Mouse (Mus musculus) erythroblast, embryonic 14.5 days (primary cell): ENCODE results near the gene Guk1. TPM values are rescaled to one million over a fixed set of nuclear protein-coding genes. Genes with fewer than 3 reads are reported as not detected.

Experiments
- H3K27me3 ChIP-seq: 2 replicates; pipeline ENCODE4 v1.6.1; 2012; ENCODE audit warnings: inconsistent platforms; ENCODE audit not compliant: control insufficient read depth
- H3K36me3 ChIP-seq: 2 replicates; pipeline ENCODE4 v1.6.1; 2012; ENCODE audit warnings: mild to moderate bottlenecking, inconsistent platforms; ENCODE audit not compliant: control insufficient read depth
- H3K4me1 ChIP-seq: 2 replicates; pipeline ENCODE4 v1.6.1; 2012; ENCODE audit warnings: inconsistent platforms; ENCODE audit not compliant: control insufficient read depth
- H3K4me3 ChIP-seq: replicated peaks from 2 replicates; pipeline ENCODE3; 2012; ENCODE audit warnings: moderate library complexity, mild to moderate bottlenecking, inconsistent platforms
- H3K9me3 ChIP-seq: 2 replicates; pipeline ENCODE4 v1.6.1; 2012; ENCODE audit warnings: low read length, inconsistent platforms, mixed read lengths; ENCODE audit not compliant: control insufficient read depth
- GATA1 ChIP-seq: IDR thresholded peaks from 2 replicates; pipeline ENCODE4 v1.6.1; 2012; ENCODE audit warnings: low read length, inconsistent platforms, mixed read lengths
- TAL1 ChIP-seq: IDR thresholded peaks from 3 replicates; pipeline ENCODE4 v1.6.1; 2012; ENCODE audit warnings: low read length, inconsistent platforms, mixed read lengths
- polyA plus RNA-seq: library from polyadenylated mRNA; stranded (reverse); fragments of >175 nt; gene quantifications from 2 replicates; pipeline ENCODE4 v1.2.3, GENCODE M21; 2012

The Guk1 gene
- polyA plus RNA-seq, 1 experiment, result 1.9 TPM

DNA sequence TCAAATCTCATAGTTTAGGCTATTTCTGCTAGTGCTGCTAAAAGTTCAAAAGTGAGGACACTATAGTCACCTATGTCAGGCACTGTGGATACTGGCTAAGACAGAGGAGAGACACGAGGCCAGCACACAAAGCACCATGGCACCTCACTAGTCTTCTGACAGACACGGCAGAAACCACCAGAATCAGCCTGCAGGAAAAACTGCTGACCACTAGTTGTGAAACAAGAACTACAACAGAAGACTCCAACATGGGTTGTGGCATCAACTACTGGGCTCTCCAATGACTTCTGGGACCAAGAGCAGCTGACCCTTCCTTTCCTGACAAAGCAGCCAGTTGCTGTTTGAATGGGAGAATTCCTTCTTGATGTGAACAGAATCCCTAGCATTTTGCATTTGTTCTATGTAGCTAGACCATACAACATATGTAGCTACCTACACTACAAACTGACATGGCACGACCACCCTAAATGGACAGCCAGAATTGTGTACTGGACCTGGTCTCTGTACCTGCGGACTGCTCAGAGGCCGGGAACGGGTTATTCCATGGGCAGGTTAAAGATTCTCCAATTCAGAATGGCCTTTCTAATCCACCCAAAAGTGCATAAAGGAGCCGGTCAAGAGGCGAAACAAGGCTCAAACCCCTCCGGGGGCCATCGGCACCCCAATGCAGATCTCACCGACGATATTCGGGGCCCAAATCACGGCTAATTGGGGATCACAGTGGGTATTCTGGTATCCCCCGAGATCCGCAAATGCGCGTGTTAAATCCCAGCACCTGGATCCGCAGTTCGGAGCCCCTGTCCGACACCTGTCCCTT, 35.0 kb upstream of the Guk1 start:
- Histone ChIP-seq H3K36me3 (peaks cover 43% of the 10 kb centered on the region), H3K4me1 (peaks cover 70% of the 10 kb centered on the region), H3K4me3 (peak overlapping the region; percentile 88), H3K9me3 (no peaks in the 10 kb centered on the region), H3K27me3 (no peaks in the 10 kb centered on the region)
- no peak for TF ChIP-seq TAL1

DNA sequence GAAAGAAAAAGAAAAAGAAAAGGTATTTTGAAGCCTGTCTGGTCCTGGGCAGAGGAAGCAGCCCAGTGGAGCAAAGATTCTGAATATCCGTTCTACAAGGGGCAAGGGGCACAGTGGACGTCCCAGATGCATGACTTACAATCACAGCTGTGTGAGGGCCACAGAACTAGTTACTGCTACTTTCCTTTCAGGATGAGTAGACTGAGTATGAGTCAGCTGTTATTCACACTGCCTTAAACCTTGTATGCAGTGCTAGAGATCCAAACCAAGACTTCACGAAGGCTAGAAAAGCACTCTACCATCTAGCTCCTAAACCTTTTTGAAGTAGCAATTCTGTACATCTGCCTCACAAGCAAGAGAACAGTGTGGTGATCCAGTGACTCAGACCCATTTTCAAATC, 34.2 kb upstream of the Guk1 start:
- no peaks in the 10 kb centered on the region for H3K9me3 ChIP-seq
- peaks cover 50% of the 10 kb centered on the region for H3K36me3 ChIP-seq
- H3K4me1 ChIP-seq, result peaks cover 78% of the 10 kb centered on the region
- TF ChIP-seq TAL1, result no peak
- TF ChIP-seq GATA1, result no peak
- H3K27me3 ChIP-seq, result no peaks in the 10 kb centered on the region
- peak overlapping the region; percentile 88 for H3K4me3 ChIP-seq

DNA sequence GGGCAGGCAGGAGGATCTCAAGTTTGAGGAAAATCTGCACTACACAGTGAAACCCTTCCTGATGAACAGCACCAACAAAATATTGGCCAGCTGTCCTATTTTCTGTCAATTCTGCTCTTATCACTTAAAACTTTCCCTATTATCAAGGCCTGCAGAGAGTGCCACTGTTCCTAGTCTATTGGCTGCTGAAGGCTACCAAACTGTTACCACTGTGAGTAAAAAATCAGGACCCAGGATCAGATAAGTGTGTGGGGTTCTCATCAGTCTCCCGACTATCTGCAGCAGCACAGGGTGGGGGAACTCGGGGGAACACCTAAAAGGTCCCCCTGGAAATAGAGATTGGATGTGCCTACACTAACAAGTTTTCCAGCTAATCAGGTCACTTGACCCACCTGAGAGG, 33.2 kb upstream of the Guk1 start:
- Histone ChIP-seq H3K27me3 (no peaks in the 10 kb centered on the region), H3K4me3 (peak overlapping the region; percentile 6), H3K36me3 (peaks cover 61% of the 10 kb centered on the region), H3K9me3 (no peaks in the 10 kb centered on the region), H3K4me1 (peaks cover 82% of the 10 kb centered on the region)
- no peak for TF ChIP-seq TAL1
- TF ChIP-seq GATA1, result no peak

DNA sequence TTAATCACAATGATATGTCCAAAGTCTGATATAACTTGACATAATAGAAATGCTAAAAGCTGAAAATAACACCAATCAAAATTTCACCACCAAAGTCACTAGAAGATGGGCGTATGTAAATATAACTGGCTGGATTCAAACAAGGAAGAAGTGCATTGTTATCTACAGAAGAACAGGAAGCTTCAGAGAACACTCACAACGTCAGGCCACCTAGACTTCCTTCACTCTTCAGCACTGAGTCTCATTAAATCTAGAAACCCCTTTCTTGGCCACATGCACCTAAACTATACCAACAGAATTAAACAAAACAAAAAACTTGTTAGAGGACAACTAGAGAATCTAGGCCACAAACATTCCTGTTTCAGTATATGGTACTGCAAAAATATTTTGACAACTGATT, 32.5 kb upstream of the Guk1 start:
- no peak overlapping the region for H3K4me3 ChIP-seq
- peaks cover 68% of the 10 kb centered on the region for H3K36me3 ChIP-seq
- TF ChIP-seq GATA1 (no peak), TAL1 (no peak)
- H3K9me3 ChIP-seq, result no peaks in the 10 kb centered on the region
- H3K27me3 ChIP-seq, result no peaks in the 10 kb centered on the region
- peaks cover 83% of the 10 kb centered on the region for H3K4me1 ChIP-seq

DNA sequence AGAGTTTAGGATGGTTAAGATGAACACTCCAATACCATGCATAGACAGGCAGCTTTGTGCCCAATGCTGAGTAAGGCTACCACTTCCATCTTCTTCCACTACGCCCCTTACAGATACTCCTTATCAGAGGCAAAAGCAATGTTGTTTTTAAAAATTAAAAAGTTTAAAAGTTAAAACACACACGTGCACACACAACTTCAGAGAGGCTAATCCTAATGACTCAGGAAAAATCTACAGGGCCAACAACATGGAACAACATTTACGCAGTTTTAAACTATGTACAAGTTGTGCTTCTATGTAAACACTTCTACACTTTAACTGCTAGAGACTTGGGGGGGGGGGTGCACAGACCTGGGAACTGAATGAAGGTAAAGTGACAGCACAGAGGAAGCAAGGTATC, 32.0 kb upstream of the Guk1 start:
- Histone ChIP-seq H3K27me3 (no peaks in the 10 kb centered on the region), H3K4me1 (peaks cover 80% of the 10 kb centered on the region), H3K9me3 (no peaks in the 10 kb centered on the region; the same call in 1 of the 2 replicates), H3K4me3 (no peak overlapping the region), H3K36me3 (peaks cover 72% of the 10 kb centered on the region)
- TF ChIP-seq TAL1 (no peak), GATA1 (no peak)

DNA sequence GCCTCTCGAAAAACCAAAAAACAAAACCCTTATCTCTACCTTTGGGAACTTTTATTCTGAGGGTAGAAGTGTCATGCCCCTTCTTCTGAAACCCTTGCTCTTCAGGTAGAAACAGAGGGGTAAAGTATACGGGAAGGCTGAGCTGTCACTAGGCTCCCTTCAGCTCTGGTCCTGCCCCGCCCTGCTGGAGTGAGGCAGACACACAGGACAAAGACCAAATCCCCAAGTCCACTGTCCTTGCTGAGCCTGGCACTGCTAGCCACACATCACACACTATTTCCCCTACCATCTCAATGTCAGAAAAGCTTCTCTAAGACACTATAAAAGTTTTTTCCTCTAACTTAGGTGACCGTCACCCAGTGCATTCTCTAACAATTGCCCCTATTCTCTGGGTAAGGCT, 30.3 kb upstream of the Guk1 start:
- H3K4me3 ChIP-seq, result no peak overlapping the region
- TF ChIP-seq TAL1 (no peak), GATA1 (no peak)
- H3K36me3 ChIP-seq, result peaks cover 88% of the 10 kb centered on the region
- peaks cover 83% of the 10 kb centered on the region for H3K4me1 ChIP-seq
- no peaks in the 10 kb centered on the region; the same call in 1 of the 2 replicates for H3K9me3 ChIP-seq
- no peaks in the 10 kb centered on the region for H3K27me3 ChIP-seq

DNA sequence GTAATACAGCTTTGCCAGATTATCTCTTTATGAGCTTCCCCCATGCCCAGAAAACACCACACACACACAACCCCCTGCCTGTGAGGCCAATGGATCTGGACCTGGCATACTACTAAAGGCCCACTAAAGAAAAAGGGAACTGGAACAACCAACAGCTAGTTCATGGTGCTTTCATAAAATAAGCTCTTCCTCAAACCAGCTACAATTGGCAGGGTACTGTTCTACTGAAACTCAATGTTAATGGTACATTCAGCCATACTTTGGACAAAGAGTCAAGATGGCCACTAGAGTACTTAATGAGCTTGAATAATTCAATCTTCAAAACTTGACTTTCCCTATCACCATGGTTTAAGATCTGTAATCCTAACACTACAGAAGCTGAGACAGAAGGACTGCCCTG, 29.6 kb upstream of the Guk1 start:
- Histone ChIP-seq H3K36me3 (peaks cover 92% of the 10 kb centered on the region), H3K9me3 (no peaks in the 10 kb centered on the region; the same call in 1 of the 2 replicates), H3K27me3 (no peaks in the 10 kb centered on the region), H3K4me3 (no peak overlapping the region), H3K4me1 (peaks cover 78% of the 10 kb centered on the region)
- TF ChIP-seq TAL1, result no peak
- TF ChIP-seq GATA1, result no peak

DNA sequence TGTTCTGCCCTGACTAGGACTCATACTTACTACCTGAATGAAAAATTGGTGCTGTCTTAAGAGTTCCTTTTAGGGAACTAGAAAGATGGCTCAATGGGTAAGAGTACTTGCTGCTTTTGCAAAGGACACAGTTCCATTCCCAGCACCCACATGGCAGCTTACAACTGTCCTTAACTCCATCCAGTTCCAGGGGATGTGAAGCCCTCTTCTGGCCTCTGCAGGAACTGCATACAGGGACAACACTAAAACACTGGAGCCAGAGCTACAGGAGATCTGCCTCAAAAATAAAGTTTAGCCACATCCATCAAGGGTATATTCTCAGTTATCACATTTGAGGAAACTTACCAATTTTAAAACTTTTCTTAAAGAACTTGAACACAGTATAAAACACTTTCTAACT, 27.1 kb upstream of the Guk1 start:
- TF ChIP-seq TAL1 (no peak), GATA1 (no peak)
- H3K4me1 ChIP-seq, result peaks cover 62% of the 10 kb centered on the region
- no peaks in the 10 kb centered on the region for H3K27me3 ChIP-seq
- H3K4me3 ChIP-seq, result no peak overlapping the region
- H3K36me3 ChIP-seq, result peaks cover 96% of the 10 kb centered on the region
- H3K9me3 ChIP-seq, result no peaks in the 10 kb centered on the region; the same call in 1 of the 2 replicates

DNA sequence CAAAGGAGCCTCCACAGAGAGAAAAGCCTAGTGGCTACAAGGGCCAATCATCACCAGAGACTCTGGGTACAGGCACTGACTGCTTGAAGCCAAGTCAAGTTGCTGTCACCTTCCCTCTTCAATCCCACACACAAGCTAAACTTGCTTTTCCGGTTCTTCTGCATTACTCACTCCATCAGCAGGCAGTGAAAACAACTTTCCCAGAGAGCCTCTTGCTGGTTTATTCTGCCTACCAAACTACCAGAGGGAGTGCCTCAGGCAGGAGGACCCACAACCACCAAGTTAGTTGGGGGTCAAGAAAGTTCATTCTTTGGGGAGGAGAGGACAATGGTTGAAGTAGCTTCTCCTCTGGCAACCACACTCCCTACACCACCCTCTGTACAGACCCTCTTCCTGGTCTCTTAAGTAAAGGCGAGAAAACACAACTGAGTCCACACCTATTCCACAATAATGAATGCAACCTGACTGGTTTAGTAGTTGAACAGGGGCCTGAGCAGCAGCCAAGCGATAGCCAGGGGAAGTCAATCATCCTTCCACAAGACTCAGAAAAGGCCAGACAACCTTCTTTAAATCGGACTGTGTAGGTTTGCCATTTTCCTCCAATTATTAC, 26.5 kb upstream of the Guk1 start:
- TF ChIP-seq GATA1 (no peak), TAL1 (no peak)
- H3K27me3 ChIP-seq, result no peaks in the 10 kb centered on the region
- H3K4me1 ChIP-seq, result peaks cover 58% of the 10 kb centered on the region
- no peak overlapping the region for H3K4me3 ChIP-seq
- no peaks in the 10 kb centered on the region; the same call in 1 of the 2 replicates for H3K9me3 ChIP-seq
- peaks cover 96% of the 10 kb centered on the region for H3K36me3 ChIP-seq
